Mouse (Mus musculus) intestine, postnatal 0 days (tissue): ENCODE results near the gene Cfap65. TPM values are rescaled to one million over a fixed set of nuclear protein-coding genes. Genes with fewer than 3 reads are reported as not detected.

ENCODE experiments used
- ATAC-seq: fragments of 200-750 bp; cut with Nextera tagmentation; 2 replicates; pipeline ENCODE4 v1.8.0; 2017; ENCODE audit warnings: mild to moderate bottlenecking, moderate TSS enrichment, moderate library complexity
- H3K27ac ChIP-seq: fragments of 300-500 bp; sonication (generic); 2 replicates; pipeline ENCODE4 v1.5.1; 2014; ENCODE audit warnings: mild to moderate bottlenecking, low read depth, low read length, moderate library complexity
- H3K27me3 ChIP-seq: fragments of 300-500 bp; sonication (generic); replicated peaks from 2 replicates; pipeline ENCODE4 v1.6.1; 2014; ENCODE audit warnings: low read length, mixed read lengths; ENCODE audit not compliant: control insufficient read depth, insufficient read depth
- H3K36me3 ChIP-seq: fragments of 300-500 bp; sonication (generic); 2 replicates; pipeline ENCODE4 v1.6.1; 2014; ENCODE audit warnings: mild to moderate bottlenecking, moderate library complexity; ENCODE audit not compliant: control insufficient read depth, insufficient read depth
- H3K4me1 ChIP-seq: fragments of 300-500 bp; sonication (generic); replicated peaks from 2 replicates; pipeline ENCODE4 v1.6.1; 2014; ENCODE audit warnings: antibody characterized with exemption, low read length, mixed read lengths; ENCODE audit not compliant: control insufficient read depth, insufficient read depth
- H3K4me2 ChIP-seq: fragments of 300-500 bp; sonication (generic); replicated peaks from 2 replicates; pipeline ENCODE4 v1.6.1; 2014; ENCODE audit warnings: low read depth, mild to moderate bottlenecking, moderate library complexity
- H3K4me3 ChIP-seq: fragments of 300-500 bp; sonication (generic); 2 replicates; pipeline ENCODE4 v1.5.1; 2014; ENCODE audit warnings: low read depth, low read length
- H3K9ac ChIP-seq: fragments of 300-500 bp; sonication (generic); 2 replicates; pipeline ENCODE4 v1.6.1; 2014; ENCODE audit warnings: mild to moderate bottlenecking, low read depth, low read length
- H3K9me3 ChIP-seq: fragments of 300-500 bp; sonication (generic); 2 replicates; pipeline ENCODE4 v1.6.1; 2016; ENCODE audit warnings: mixed run types; ENCODE audit not compliant: control insufficient read depth
- CTCF ChIP-seq: sonication (generic); IDR thresholded peaks from 2 replicates; pipeline ENCODE4 v1.5.1; 2016; ENCODE audit warnings: low read depth, mild to moderate bottlenecking, control low read depth, antibody characterized with exemption, moderate library complexity
- WGBS: fragments of 180-500 bp; shearing (Covaris S2); extraction: QIAGEN DNeasy Blood & Tissue Kit; methylation state at CpG from one replicate; pipeline ENCODE4 v1.1.7; 2014; 5-methylcytosine and 5-hydroxymethylcytosine counted together
- polyA plus RNA-seq: library from polyadenylated mRNA; unstranded; fragments of >200 nt; fragmentation: Nextera tagmentation; extraction: Ambion mirVana; gene quantifications from 2 replicates; pipeline ENCODE4 v1.2.1, GENCODE M21; 2015

The Cfap65 gene
- polyA plus RNA-seq, 1 experiment from 2014 or later = 0.03 TPM

DNA sequence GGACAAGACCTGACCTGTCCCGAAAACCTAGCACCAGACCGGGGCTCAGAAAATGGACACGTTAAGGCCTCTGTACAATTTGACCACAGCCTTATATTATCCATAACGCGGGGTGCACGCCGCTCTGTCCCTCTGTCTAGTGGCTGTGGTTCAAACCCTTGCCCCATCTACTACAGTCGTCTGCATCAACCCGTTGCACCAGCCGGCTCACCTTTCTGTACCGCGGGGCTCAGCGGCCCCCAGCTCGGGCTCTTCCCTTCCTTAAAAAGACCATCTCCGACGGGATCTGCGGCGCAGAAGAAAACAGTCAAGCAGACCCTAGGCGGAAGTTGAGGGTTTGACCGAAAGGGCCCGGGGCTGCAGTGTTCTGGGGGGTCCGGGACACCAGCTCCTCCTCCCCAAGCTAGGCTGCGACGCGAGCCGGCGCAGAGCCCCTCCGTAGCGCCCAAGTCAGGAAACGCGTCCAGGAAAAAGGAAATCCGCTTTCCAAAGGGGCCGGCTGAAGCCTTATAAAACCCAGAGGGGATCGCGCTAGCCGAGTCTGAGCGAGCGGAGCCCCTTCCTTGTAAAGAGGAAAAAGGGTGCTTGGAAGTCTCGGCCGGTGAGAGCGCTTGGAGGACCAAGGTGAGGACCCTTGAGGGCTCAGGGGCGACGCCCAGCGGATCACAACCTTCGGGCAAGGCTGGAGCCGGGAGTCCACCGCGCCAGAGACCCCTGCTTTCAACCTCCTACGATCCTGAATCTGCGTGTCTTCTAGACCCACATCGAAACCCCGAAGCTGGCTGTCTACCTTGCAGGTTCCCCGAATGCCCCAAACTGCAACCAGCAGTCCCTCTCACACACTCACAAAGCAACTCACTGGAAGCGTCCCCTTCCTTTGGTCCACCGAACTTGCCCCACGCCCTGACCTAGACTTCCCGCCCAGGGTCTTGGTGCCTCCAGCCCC is 50.9 kb downstream of the Cfap65 start:
- Histone ChIP-seq H3K36me3 (no peaks in the 10 kb centered on the region), H3K4me2 (peak overlapping the region; percentile 41), H3K27me3 (peaks cover 79% of the 10 kb centered on the region), H3K4me1 (no peaks in the 10 kb centered on the region), H3K27ac (no peak overlapping the region), H3K4me3 (peak overlapping the region; percentile 17), H3K9ac (no peak overlapping the region), H3K9me3 (no peaks in the 10 kb centered on the region)
- 1% methylated on average over 54 of the region's 57 CpGs for WGBS
- no peak for TF ChIP-seq CTCF
- no peak for ATAC-seq

DNA sequence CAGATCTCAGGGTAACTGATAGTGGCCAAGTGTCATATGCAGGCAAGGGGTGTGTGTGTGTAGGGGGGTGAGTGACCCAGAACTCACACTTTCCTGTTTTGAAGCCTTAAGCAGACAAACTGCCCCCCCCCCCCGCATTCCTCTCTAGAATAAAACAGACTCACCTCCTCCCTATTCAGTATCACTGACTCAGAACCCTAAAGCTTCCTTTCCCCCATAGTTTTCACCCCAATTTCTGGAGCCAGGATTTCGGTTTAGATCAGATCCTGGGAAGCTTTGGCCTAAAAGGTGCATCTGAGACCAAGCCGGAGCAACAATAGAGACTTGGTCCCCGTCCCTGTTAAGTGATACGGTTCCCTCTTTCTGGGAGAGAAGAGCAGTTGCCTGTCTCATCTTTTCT is 52.0 kb downstream of the Cfap65 start:
- 12% methylated on average over 5 of the region's 5 CpGs for WGBS
- Histone ChIP-seq H3K4me3 (no peak overlapping the region), H3K27ac (no peak overlapping the region), H3K9me3 (no peaks in the 10 kb centered on the region), H3K4me1 (no peaks in the 10 kb centered on the region), H3K9ac (no peak overlapping the region), H3K4me2 (no peak overlapping the region), H3K27me3 (peaks cover 80% of the 10 kb centered on the region), H3K36me3 (no peaks in the 10 kb centered on the region)
- no peak for TF ChIP-seq CTCF
- no peak for ATAC-seq

DNA sequence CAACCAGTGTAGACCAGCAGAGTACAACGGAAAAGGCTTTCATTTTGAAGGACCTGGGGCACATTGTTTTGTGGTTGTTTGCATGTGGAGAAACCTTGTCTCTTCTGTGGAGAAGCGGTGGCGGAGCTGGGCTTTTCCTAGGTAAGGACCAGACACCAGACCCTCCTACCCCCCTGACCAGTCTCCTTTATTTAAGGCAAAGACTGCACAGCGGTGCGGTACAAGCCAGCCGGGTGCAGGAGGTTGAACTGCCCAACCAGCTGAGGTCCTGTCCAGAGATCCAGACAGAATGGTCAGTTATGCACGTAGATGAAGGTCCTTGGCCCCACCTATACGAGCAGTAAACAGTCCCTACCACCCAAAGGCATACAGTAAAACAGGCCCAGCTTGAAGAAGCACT is 52.6 kb downstream of the Cfap65 start:
- no peak overlapping the region for H3K9ac ChIP-seq
- peak overlapping the region; percentile 61; the same call in 1 of the 2 replicates for H3K4me2 ChIP-seq
- TF ChIP-seq CTCF = no peak
- no peaks in the 10 kb centered on the region for H3K9me3 ChIP-seq
- peaks cover 74% of the 10 kb centered on the region for H3K27me3 ChIP-seq
- WGBS = 8% methylated on average over 8 of the region's 8 CpGs
- no peak for ATAC-seq
- H3K4me1 ChIP-seq = no peaks in the 10 kb centered on the region
- H3K27ac ChIP-seq = no peak overlapping the region
- no peaks in the 10 kb centered on the region for H3K36me3 ChIP-seq
- H3K4me3 ChIP-seq = peak overlapping the region; percentile 37

DNA sequence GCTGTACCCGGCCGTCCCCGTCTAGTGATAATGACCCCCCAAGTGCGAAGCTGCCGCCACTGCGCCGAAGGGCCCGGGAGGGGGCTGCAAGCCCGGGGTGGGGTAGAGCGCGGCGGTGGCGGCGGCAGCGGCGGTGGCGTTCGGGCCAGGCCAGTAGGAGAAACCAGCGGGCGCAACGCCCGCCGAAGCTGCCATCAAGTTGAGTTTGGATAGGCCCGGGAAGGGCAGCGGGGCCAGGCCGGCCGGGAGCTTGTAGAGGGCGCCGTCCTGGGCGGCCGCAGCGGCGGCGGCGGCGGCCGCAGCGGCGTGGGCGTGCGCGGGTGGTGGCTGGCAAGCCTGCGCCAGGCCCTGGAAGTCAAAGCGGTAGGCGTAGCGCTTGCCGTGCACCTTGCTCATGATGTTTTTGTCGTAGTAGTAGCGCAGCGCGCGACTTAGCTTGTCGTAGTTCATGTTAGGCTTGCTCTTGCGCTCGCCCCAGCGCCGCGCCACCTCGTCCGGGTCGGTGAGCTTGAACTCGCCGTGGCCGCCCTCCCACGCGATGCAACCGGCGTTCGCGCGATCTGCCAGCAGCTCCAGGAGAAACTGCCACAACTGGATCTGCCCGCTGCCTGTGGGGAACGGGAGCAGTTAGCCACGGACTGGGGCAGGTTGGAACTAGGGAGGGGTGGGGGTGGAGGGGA is 53.2 kb downstream of the Cfap65 start:
- Histone ChIP-seq H3K9me3 (no peaks in the 10 kb centered on the region), H3K27me3 (peaks cover 72% of the 10 kb centered on the region), H3K4me1 (no peaks in the 10 kb centered on the region), H3K36me3 (no peaks in the 10 kb centered on the region), H3K27ac (no peak overlapping the region), H3K4me2 (peak overlapping the region; percentile 61), H3K4me3 (peak overlapping the region; percentile 37), H3K9ac (no peak overlapping the region)
- under 1% methylated on average over 73 of the region's 74 CpGs for WGBS
- no peak for ATAC-seq
- TF ChIP-seq CTCF = no peak

DNA sequence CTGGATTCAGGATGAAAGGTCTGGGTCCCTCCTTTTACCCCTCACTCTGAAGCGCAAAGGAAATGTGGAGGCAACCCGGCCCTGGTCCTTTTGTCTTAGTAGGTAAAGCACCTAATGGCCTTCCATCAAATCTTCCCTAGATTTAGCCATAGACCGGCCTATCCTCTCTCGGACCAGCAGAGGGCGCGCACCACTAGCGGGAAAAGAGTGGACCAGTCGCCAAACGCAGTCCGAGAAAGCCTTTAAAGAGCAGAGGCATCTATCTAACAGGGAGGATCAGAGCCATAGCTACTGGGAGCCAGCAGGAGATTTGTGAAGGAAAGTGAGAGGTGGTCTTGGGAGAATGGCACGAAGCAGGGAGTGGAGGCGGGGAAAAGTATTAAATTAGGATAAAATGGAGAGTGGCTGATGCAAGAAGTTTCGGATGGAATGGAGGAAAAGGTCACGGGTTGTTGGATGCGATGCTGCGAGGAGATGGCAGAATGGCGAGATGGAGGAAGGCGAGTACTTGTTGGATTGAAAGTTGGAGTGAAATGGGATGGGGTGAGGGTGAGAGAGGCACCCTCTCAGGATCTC is 54.5 kb downstream of the Cfap65 start:
- Histone ChIP-seq H3K9ac (no peak overlapping the region), H3K9me3 (no peaks in the 10 kb centered on the region), H3K4me3 (no peak overlapping the region), H3K4me2 (no peak overlapping the region), H3K27ac (no peak overlapping the region), H3K4me1 (no peaks in the 10 kb centered on the region), H3K27me3 (peaks cover 59% of the 10 kb centered on the region), H3K36me3 (no peaks in the 10 kb centered on the region)
- WGBS = 3% methylated on average over 18 of the region's 18 CpGs
- TF ChIP-seq CTCF = peak; percentile 92
- ATAC-seq = no peak

DNA sequence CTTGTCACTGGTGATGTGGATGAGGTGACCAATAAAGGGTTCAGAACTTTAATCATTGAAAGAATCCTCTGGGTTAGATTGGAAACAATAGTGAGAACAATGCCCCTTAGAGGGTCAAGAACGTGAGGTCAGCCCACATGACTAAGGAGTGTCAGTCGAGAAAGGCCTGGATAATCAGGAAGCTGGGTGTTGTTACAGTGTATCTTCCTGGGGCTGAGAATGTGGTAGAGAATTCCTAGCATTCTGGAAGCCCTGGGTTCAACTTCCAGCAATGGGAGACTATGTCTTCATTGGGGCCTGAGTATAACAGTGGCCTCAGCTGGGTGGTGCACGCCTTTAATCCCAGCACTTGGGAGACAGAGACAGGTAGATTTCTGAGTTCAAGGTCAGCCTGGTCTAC is 58.2 kb downstream of the Cfap65 start:
- Histone ChIP-seq H3K27me3 (peaks cover 22% of the 10 kb centered on the region), H3K9ac (no peak overlapping the region)
- ATAC-seq = no peak

More for the DNA sequence above, 58.2 kb downstream of the Cfap65 start:
- Histone ChIP-seq H3K4me3 (no peak overlapping the region), H3K4me2 (no peak overlapping the region), H3K4me1 (no peaks in the 10 kb centered on the region), H3K9me3 (no peaks in the 10 kb centered on the region), H3K36me3 (no peaks in the 10 kb centered on the region), H3K27ac (no peak overlapping the region)
- no peak for TF ChIP-seq CTCF
- WGBS = 43% methylated on average over 3 of the region's 3 CpGs
